Mouse (Mus musculus): Measurements from ENCODE around the gene Ric1. TPM values are rescaled to one million over a fixed set of nuclear protein-coding genes. Genes with fewer than 3 reads are reported as not detected.

Ric1 gene
- polyA plus RNA-seq, 1 experiment from 2014 or later, result 9.4 TPM

- no peaks in the 10 kb centered on the region for H3K4me1 ChIP-seq (ENCODE audit: control insufficient read depth, insufficient read depth, low read length)
- no peak overlapping the region for H3K9ac ChIP-seq (ENCODE audit: low read length)
- H3K4me3 ChIP-seq (ENCODE audit: low read depth, low read length), result no peak overlapping the region
- H3K36me3 ChIP-seq (ENCODE audit: control insufficient read depth, insufficient read depth, low read length), result no peaks in the 10 kb centered on the region
- DNase-seq (ENCODE audit: low spot score) (no peak), ATAC-seq (no peak)
- H3K9me3 ChIP-seq (replicated peaks; ENCODE audit: control insufficient read depth, low read length), result no peaks in the 10 kb centered on the region
- H3K27me3 ChIP-seq (replicated peaks; ENCODE audit: control insufficient read depth, insufficient read depth, low read length), result no peaks in the 10 kb centered on the region
- no peak overlapping the region for H3K27ac ChIP-seq (ENCODE audit: low read depth, low read length)
- no peak overlapping the region for H3K4me2 ChIP-seq (ENCODE audit: low read length)
- 93% methylated on average over 2 of the region's 2 CpGs for WGBS
These were observed 38.7 kb upstream of the Ric1 start for GRCm38 (mm10) chr19:29483386-29483785.

GRCm38 (mm10) chr19:29484537-29484936 lies 37.5 kb upstream of the Ric1 start:
- Histone ChIP-seq H3K27me3 (replicated peaks; ENCODE audit: control insufficient read depth, insufficient read depth, low read length) (no peaks in the 10 kb centered on the region), H3K9ac (ENCODE audit: low read length) (no peak overlapping the region), H3K36me3 (ENCODE audit: control insufficient read depth, insufficient read depth, low read length) (no peaks in the 10 kb centered on the region), H3K27ac (ENCODE audit: low read depth, low read length) (no peak overlapping the region), H3K4me2 (ENCODE audit: low read length) (no peak overlapping the region), H3K4me1 (ENCODE audit: control insufficient read depth, insufficient read depth, low read length) (no peaks in the 10 kb centered on the region), H3K4me3 (ENCODE audit: low read depth, low read length) (no peak overlapping the region), H3K9me3 (replicated peaks; ENCODE audit: control insufficient read depth, low read length) (no peaks in the 10 kb centered on the region)
- ATAC-seq (no peak), DNase-seq (ENCODE audit: low spot score) (no peak)
- WGBS, result 74% methylated on average over 2 of the region's 2 CpGs

GRCm38 (mm10) chr19:29485257-29485948 lies 36.7 kb upstream of the Ric1 start:
- no peaks in the 10 kb centered on the region for H3K4me1 ChIP-seq (ENCODE audit: control insufficient read depth, insufficient read depth, low read length)
- DNase-seq (ENCODE audit: low spot score) (no peak), ATAC-seq (no peak)
- no peaks in the 10 kb centered on the region for H3K36me3 ChIP-seq (ENCODE audit: control insufficient read depth, insufficient read depth, low read length)
- 84% methylated on average over 3 of the region's 3 CpGs for WGBS
- H3K27me3 ChIP-seq (replicated peaks; ENCODE audit: control insufficient read depth, insufficient read depth, low read length), result no peaks in the 10 kb centered on the region
- no peaks in the 10 kb centered on the region for H3K9me3 ChIP-seq (replicated peaks; ENCODE audit: control insufficient read depth, low read length)
- H3K4me3 ChIP-seq (ENCODE audit: low read depth, low read length), result no peak overlapping the region
- H3K27ac ChIP-seq (ENCODE audit: low read depth, low read length), result no peak overlapping the region
- H3K9ac ChIP-seq (ENCODE audit: low read length), result no peak overlapping the region
- no peak overlapping the region for H3K4me2 ChIP-seq (ENCODE audit: low read length)

- no peak overlapping the region for H3K9ac ChIP-seq (ENCODE audit: low read length)
- 87% methylated on average over 7 of the region's 7 CpGs for WGBS
- DNase-seq (ENCODE audit: low spot score), result no peak
- ATAC-seq, result no peak
- no peaks in the 10 kb centered on the region for H3K36me3 ChIP-seq (ENCODE audit: control insufficient read depth, insufficient read depth, low read length)
- no peak overlapping the region for H3K27ac ChIP-seq (ENCODE audit: low read depth, low read length)
- H3K9me3 ChIP-seq (replicated peaks; ENCODE audit: control insufficient read depth, low read length), result no peaks in the 10 kb centered on the region
- H3K4me1 ChIP-seq (ENCODE audit: control insufficient read depth, insufficient read depth, low read length), result no peaks in the 10 kb centered on the region
- H3K4me3 ChIP-seq (ENCODE audit: low read depth, low read length), result no peak overlapping the region
- no peaks in the 10 kb centered on the region for H3K27me3 ChIP-seq (replicated peaks; ENCODE audit: control insufficient read depth, insufficient read depth, low read length)
- H3K4me2 ChIP-seq (ENCODE audit: low read length), result no peak overlapping the region
These were observed 35.4 kb upstream of the Ric1 start for GRCm38 (mm10) chr19:29486545-29487206.

GRCm38 (mm10) chr19:29487326-29488072 lies 34.6 kb upstream of the Ric1 start:
- no peaks in the 10 kb centered on the region for H3K4me1 ChIP-seq (ENCODE audit: control insufficient read depth, insufficient read depth, low read length)
- WGBS, result 91% methylated on average over 14 of the region's 14 CpGs

GRCm38 (mm10) chr19:29488073-29488390 lies 34.0 kb upstream of the Ric1 start:
- Histone ChIP-seq H3K36me3 (ENCODE audit: control insufficient read depth, insufficient read depth, low read length) (no peaks in the 10 kb centered on the region), H3K4me1 (ENCODE audit: control insufficient read depth, insufficient read depth, low read length) (no peaks in the 10 kb centered on the region), H3K9me3 (replicated peaks; ENCODE audit: control insufficient read depth, low read length) (no peaks in the 10 kb centered on the region), H3K27me3 (replicated peaks; ENCODE audit: control insufficient read depth, insufficient read depth, low read length) (no peaks in the 10 kb centered on the region), H3K4me3 (ENCODE audit: low read depth, low read length) (no peak overlapping the region), H3K4me2 (ENCODE audit: low read length) (no peak overlapping the region), H3K9ac (ENCODE audit: low read length) (no peak overlapping the region), H3K27ac (ENCODE audit: low read depth, low read length) (no peak overlapping the region)
- no peak for ATAC-seq
- DNase-seq (ENCODE audit: low spot score), result no peak
- 69% methylated on average over 6 of the region's 6 CpGs for WGBS

More at GRCm38 (mm10) chr19:29487326-29488072, 34.6 kb upstream of the Ric1 start:
- Histone ChIP-seq H3K4me2 (ENCODE audit: low read length) (no peak overlapping the region), H3K27ac (ENCODE audit: low read depth, low read length) (no peak overlapping the region), H3K27me3 (replicated peaks; ENCODE audit: control insufficient read depth, insufficient read depth, low read length) (no peaks in the 10 kb centered on the region), H3K9ac (ENCODE audit: low read length) (no peak overlapping the region), H3K36me3 (ENCODE audit: control insufficient read depth, insufficient read depth, low read length) (no peaks in the 10 kb centered on the region), H3K9me3 (replicated peaks; ENCODE audit: control insufficient read depth, low read length) (no peaks in the 10 kb centered on the region), H3K4me3 (ENCODE audit: low read depth, low read length) (no peak overlapping the region)
- DNase-seq (ENCODE audit: low spot score) (no peak), ATAC-seq (no peak)

- WGBS, result 78% methylated on average over 10 of the region's 10 CpGs
- no peak overlapping the region for H3K9ac ChIP-seq (ENCODE audit: low read length)
- H3K4me2 ChIP-seq (ENCODE audit: low read length), result no peak overlapping the region
- DNase-seq (ENCODE audit: low spot score) (no peak), ATAC-seq (no peak)
- no peaks in the 10 kb centered on the region for H3K4me1 ChIP-seq (ENCODE audit: control insufficient read depth, insufficient read depth, low read length)
- H3K36me3 ChIP-seq (ENCODE audit: control insufficient read depth, insufficient read depth, low read length), result no peaks in the 10 kb centered on the region
- H3K4me3 ChIP-seq (ENCODE audit: low read depth, low read length), result no peak overlapping the region
- no peak overlapping the region for H3K27ac ChIP-seq (ENCODE audit: low read depth, low read length)
- no peaks in the 10 kb centered on the region for H3K27me3 ChIP-seq (replicated peaks; ENCODE audit: control insufficient read depth, insufficient read depth, low read length)
- H3K9me3 ChIP-seq (replicated peaks; ENCODE audit: control insufficient read depth, low read length), result no peaks in the 10 kb centered on the region
These were observed 33.7 kb upstream of the Ric1 start for GRCm38 (mm10) chr19:29488420-29488819.

- DNase-seq (ENCODE audit: low spot score), result no peak
- H3K4me3 ChIP-seq (ENCODE audit: low read depth, low read length), result no peak overlapping the region
- H3K36me3 ChIP-seq (ENCODE audit: control insufficient read depth, insufficient read depth, low read length), result no peaks in the 10 kb centered on the region
- H3K27ac ChIP-seq (ENCODE audit: low read depth, low read length), result no peak overlapping the region
- H3K9me3 ChIP-seq (replicated peaks; ENCODE audit: control insufficient read depth, low read length), result no peaks in the 10 kb centered on the region
- no peak for ATAC-seq
- no peak overlapping the region for H3K4me2 ChIP-seq (ENCODE audit: low read length)
- 89% methylated on average over 3 of the region's 3 CpGs for WGBS
- no peak overlapping the region for H3K9ac ChIP-seq (ENCODE audit: low read length)
- no peaks in the 10 kb centered on the region for H3K27me3 ChIP-seq (replicated peaks; ENCODE audit: control insufficient read depth, insufficient read depth, low read length)
- H3K4me1 ChIP-seq (ENCODE audit: control insufficient read depth, insufficient read depth, low read length), result no peaks in the 10 kb centered on the region
These were observed 32.2 kb upstream of the Ric1 start for GRCm38 (mm10) chr19:29489785-29490284.

GRCm38 (mm10) chr19:29491467-29491866 lies 30.6 kb upstream of the Ric1 start:
- H3K27ac ChIP-seq (ENCODE audit: low read depth, low read length), result no peak overlapping the region
- WGBS, result 84% methylated on average over 9 of the region's 9 CpGs
- no peaks in the 10 kb centered on the region for H3K27me3 ChIP-seq (replicated peaks; ENCODE audit: control insufficient read depth, insufficient read depth, low read length)
- no peak overlapping the region for H3K4me3 ChIP-seq (ENCODE audit: low read depth, low read length)
- H3K9ac ChIP-seq (ENCODE audit: low read length), result no peak overlapping the region
- H3K36me3 ChIP-seq (ENCODE audit: control insufficient read depth, insufficient read depth, low read length), result no peaks in the 10 kb centered on the region
- no peaks in the 10 kb centered on the region for H3K4me1 ChIP-seq (ENCODE audit: control insufficient read depth, insufficient read depth, low read length)
- H3K4me2 ChIP-seq (ENCODE audit: low read length), result no peak overlapping the region
- H3K9me3 ChIP-seq (replicated peaks; ENCODE audit: control insufficient read depth, low read length), result no peaks in the 10 kb centered on the region
- DNase-seq (ENCODE audit: low spot score) (no peak), ATAC-seq (no peak)
